Mouse (Mus musculus) G1E (cell line): ENCODE measurements at regions not wholly inside any gene's neighbourhood (a gene's known extent, or its start where the extent isn't known, plus 50 kb on each side); places are given as distances from the start of the nearest gene placed in this dataset.

Experiments used
- CTCF ChIP-seq: IDR thresholded peaks from 2 replicates; pipeline ENCODE4 v1.5.1; 2012; ENCODE audit warnings: low read depth, low read length, inconsistent platforms, mixed read lengths
- GATA1 ChIP-seq: IDR thresholded peaks from 2 replicates; pipeline ENCODE4 v1.6.1; 2012; ENCODE audit warnings: borderline replicate concordance, low read length, inconsistent platforms, mixed read lengths
- POLR2AphosphoS5 ChIP-seq: IDR thresholded peaks from 2 replicates; pipeline ENCODE4 v1.6.1; 2012; ENCODE audit warnings: low read depth, low read length, inconsistent platforms; ENCODE audit not compliant: insufficient replicate concordance
- TAL1 ChIP-seq: conservative IDR thresholded peaks from 2 replicates; pipeline ENCODE4 v1.6.1; 2012; ENCODE audit warnings: low read depth, low read length, inconsistent platforms, mixed read lengths

- TF ChIP-seq CTCF = no peak
- TF ChIP-seq TAL1 = no peak
- no peak for TF ChIP-seq POLR2AphosphoS5
- TF ChIP-seq GATA1 = no peak
Measured at GRCm38 (mm10) chr1:137788789-137789188, 386.7 kb downstream of the Ptprc start.
